Mouse (Mus musculus) testis, adult 2 months (tissue): ENCODE data around the gene Ccdc92b.

Source experiments
- CTCF ChIP-seq: fragments of 200-500 bp; IDR thresholded peaks from 2 replicates; pipeline ENCODE4 v1.5.1; 2012; ENCODE audit warnings: low read depth, mild to moderate bottlenecking, inconsistent platforms, low read length, moderate library complexity; ENCODE audit not compliant: control insufficient read depth, insufficient read depth, insufficient replicate concordance
- POLR2A ChIP-seq: fragments of 200-500 bp; IDR thresholded peaks from 2 replicates; pipeline ENCODE4 v1.6.1; 2012; ENCODE audit warnings: low read depth, mild to moderate bottlenecking, inconsistent platforms, low read length, moderate library complexity; ENCODE audit not compliant: control insufficient read depth

DNA sequence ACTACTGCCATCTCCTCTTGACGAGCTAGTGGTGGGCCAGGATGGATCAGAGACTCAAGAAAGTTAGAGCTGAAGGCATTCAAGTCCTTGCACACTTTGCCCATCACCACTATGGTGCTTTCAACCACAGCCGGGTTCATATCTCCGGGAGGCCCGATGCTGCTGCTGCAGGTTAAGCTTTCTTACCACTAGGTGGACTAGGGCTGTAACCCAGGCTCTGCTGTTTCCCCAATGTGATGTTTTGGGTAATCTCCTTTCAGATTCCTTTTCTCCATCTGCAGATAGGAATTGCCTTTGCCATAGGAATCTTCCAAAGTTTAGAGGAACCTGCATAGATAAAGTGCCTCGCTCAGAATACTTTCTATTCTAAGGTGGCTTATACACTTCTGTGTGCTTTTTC is 3.8 kb upstream of the Ccdc92b start:
- TF ChIP-seq CTCF: no peak
- TF ChIP-seq POLR2A: no peak
